Mouse (Mus musculus): ENCODE data around the gene Arl11. TPM values are rescaled to one million over a fixed set of nuclear protein-coding genes. Genes with fewer than 3 reads are reported as not detected.
"Not testable (repeated sequence)": the region's sequence is repeated elsewhere in the genome, so short reads cannot be mapped to it uniquely, and the experiment has no call there.

Gene Arl11
- 1 to 10 TPM in 1 of 2 experiments, under 1 TPM in 1; 0.75 to 1.3 TPM for total RNA-seq (2021)
- long read RNA-seq, experiment 1, partial matches to known transcripts, result 0 of 1 reads
- long read RNA-seq, experiment 1, other reads (novel, unspliced or antisense), result 0 of 1 reads
- long read RNA-seq, experiment 2, result 0 reads

DNA sequence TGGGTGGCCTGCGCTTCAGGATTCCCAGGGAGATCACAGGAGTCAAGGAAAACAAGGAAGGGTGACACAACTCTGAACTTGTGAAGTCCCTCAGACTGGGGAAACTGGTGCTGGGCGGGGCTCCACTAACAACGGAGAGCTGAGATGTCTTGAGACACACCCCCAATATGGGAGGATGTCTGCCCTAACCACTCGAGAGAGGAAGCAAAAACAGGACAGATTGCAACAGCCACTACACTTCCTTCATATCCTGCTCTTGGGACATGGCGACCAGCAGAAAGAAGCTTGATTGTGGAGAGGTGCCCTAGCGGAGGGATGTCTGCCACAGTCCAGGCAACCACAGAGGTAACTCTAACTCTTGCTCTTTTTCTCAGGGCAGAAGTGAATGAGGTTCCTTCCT is at the start of gene Arl11:
Gene Arl11 (plus strand): TSS at position 161 of the 400 bp plus-strand sequence.
- peak; percentile 27 to 63 for DNase-seq

GRCm38 (mm10) chr14:61267908-61268475 is 41.6 kb upstream of the Arl11 start:
- peak; percentile 51 to 70 for DNase-seq

GRCm38 (mm10) chr14:61274414-61275198 is 34.9 kb upstream of the Arl11 start:
- DNase-seq, result no peak

GRCm38 (mm10) chr14:61277285-61277684 is 32.3 kb upstream of the Arl11 start:
- peak; percentile 13 to 68 for DNase-seq

GRCm38 (mm10) chr14:61278676-61279300 is 30.8 kb upstream of the Arl11 start:
- peak in 1 of 2 experiments; percentile 31 for DNase-seq

GRCm38 (mm10) chr14:61288606-61289286 is 20.8 kb upstream of the Arl11 start:
- no peak for DNase-seq

DNA sequence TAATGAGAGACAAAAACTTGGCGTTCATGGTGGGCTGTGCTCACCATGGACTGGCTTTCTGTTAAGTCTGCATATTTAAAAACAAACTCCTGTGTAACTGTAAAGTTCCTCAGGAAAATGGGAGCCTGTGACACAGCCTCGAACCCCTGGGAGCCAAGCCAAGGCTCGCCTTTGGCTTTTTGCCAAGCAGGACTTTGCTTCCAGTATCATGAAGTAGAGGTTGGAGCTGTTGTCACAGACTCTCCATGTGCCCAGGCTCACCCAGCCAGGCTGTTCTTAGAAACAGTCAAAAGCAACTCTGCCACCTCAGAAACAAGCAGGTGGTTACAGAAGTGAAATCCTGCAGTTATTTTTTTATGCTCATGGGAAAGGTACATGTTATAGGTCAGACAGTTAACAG is 18.9 kb upstream of the Arl11 start:
- DNase-seq, result peak in 1 of 2 experiments; percentile 11

- peak; percentile 65 to 85 for DNase-seq
Measured at GRCm38 (mm10) chr14:61293884-61294737, 15.4 kb upstream of the Arl11 start.

GRCm38 (mm10) chr14:61294738-61295079 is 14.8 kb upstream of the Arl11 start:
- peak; percentile 46 to 78 for DNase-seq

DNA sequence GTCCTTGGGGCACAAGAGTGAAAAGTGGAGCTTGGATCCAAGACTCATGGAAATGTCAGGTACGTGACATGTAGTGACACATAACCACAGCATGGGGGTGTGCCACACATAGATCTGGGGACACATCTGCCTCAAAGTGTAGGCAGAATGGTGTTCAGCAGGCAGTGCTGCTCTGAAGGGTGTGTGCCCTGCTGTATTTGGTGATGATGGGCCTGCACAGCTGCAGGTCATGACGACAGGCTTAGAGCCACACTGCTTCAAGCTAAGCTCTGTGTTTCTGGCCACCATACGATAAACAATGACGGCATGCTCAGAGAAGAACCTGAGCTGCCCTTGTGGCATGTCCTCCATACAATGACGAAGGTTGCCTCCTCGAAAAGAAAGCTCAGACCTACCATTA is 9.7 kb upstream of the Arl11 start:
- DNase-seq, result no peak

GRCm38 (mm10) chr14:61301323-61301722 is 8.2 kb upstream of the Arl11 start:
- DNase-seq, result no peak

DNA sequence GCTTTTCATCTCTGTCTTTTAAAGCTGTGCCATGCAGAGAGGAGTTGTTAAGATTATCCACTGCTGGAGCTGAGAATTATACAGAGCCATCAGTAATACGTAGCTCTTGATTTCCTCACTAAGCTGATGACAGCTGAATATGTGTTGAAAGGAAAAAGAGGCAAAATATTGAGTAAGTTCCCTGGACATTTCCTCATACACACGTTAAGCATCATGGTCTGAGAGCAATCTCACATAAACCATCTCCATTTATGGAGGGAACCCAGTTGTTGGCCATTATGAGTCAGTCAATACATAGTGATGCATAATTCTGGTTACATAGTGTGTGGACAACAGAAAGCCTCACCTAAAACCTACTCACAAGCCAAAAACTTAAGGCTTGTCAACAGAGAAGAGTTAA is 7.1 kb upstream of the Arl11 start:
- no peak for DNase-seq

DNA sequence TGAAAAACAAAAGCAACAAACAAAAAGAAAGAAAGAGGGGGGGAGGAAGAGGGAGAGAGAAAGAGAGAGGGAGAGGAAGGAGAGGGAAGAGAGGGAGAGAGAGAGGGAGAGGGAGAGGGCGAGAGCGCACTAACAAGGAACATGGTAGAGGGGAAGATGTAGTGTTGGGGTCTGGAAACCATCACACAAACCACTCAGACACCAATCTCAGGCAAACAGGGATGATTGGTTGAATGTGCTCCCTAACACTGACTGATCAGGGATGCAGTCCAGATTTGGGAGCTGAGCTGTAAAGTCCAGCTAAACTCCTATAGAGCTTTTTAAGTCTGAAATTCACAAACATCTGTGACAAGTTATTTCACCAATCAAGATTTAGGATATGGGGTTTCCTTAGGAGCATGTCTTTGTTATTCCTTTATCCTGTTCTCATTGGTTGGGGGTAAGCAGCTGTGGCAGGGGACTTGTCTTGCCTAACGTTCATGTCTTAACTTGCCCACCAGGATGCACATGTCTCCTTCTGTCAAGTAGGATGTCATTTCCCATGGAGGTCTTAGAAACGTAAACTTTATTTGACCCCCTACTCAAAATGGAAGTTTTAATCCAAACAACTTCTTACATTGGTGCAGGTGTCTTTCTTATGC is 5.5 kb upstream of the Arl11 start:
- no peak for DNase-seq

DNA sequence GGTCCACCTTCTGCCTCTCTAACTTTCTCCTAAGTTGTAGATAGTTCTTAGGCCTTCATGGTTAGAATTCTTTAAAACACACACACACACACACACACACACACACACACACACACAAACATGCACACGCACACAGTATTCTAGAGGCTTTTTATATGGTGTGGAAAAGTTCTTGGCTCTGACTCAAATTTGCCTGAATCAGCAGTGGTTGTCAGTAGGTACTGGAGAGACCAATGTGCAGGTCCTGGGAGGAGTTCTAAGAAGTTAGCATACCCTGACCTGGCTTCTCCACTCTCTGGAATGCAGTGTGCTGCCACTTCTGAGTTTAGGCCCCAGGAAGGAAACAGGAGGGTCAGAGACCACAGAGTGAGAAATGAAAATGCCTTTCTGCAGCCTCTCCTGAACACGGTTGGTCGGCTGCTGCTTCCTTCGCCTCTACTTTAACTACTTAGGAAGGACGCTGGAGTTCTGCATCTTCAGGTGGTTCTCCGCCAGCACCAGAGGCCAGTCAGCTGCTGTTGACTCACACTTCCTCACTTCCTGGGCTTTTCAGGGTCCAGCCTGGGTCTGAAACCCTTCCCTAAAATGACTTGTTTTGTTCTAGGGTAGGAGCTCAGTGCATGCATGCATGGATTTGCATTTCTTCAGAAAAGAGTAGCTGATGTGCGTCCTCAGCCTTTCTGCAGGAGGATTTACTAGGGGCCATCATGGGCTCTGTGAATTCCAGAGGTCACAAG is 651 bp downstream of the Arl11 start:
- peak; percentile 10 to 30 for DNase-seq

DNA sequence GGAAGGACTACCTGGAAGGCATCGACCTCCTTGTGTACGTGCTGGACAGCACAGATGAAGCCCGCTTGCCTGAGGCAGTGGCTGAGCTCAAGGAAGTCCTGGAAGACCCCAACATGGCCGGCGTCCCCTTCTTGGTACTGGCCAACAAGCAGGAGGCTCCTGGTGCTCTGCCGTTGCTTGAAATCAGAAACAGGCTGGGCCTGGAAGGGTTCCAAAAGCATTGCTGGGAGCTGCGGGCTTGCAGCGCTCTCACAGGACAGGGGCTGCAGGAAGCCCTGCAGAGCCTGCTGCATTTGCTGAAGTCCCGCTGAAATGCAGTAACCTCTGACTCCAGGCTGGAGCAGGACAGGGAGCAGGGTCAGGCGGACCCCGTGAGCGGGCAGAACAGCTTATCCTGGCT is 1.4 kb downstream of the Arl11 start:
- peak; percentile 18 to 21 for DNase-seq

- peak; percentile 30 to 65 for DNase-seq
Measured at GRCm38 (mm10) chr14:61316861-61317260, 7.3 kb downstream of the Arl11 start.

- DNase-seq, result no peak
Measured at GRCm38 (mm10) chr14:61320765-61321164, 11.2 kb downstream of the Arl11 start.

- DNase-seq, result no peak
Measured at GRCm38 (mm10) chr14:61321200-61321599, 11.6 kb downstream of the Arl11 start.

DNA sequence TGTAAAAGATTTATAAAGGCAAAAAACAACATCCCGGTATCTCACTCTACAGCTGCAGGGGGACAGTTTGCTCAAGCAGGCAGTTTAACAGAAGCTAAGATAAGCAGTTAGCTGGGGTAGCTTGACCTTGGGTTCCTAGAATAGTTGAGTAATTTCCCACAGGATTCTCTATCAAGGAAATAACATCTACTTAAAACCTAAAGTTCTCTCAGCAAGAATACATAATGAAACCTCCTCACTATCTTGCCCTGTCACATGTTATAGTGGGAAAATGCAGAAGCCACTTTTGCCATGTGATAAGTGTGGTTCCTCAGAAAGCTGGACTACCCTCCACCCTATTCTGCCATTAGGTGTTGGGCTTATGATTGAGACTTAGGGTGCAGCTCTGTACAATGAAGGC is 13.2 kb downstream of the Arl11 start:
- DNase-seq, result no peak

- DNase-seq, result not testable (repeated sequence)
Measured at GRCm38 (mm10) chr14:61327007-61327406, 17.5 kb downstream of the Arl11 start.

Data from heart, adult 18-20 months (tissue).